Mouse (Mus musculus): Measurements from ENCODE around the gene Adam12. TPM values are rescaled to one million over a fixed set of nuclear protein-coding genes. Genes with fewer than 3 reads are reported as not detected.

The Adam12 gene
- polyA plus RNA-seq, 1 experiment: 0.25 TPM

DNA sequence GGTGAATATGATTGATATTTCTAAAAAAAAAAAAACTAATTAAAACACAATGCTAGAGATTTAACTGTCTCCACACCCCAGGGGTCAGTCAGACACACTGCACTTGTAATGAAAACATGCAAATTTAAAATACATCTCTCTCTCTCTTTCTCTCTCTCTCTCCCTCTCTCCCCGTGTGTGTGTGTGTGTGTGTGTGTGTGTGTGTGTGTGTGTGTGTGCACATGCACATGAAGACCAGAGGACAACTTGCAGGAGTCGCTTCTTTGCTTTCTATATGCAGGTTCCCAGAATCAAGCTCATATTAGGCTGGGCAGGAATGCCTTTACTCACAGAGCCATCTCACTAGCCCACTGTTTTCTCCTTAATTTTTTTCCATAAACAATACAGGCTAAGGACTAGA lies 146.6 kb downstream of the Adam12 start:
- no peaks in the 10 kb centered on the region for H3K27me3 ChIP-seq (ENCODE audit: control insufficient read depth, insufficient read depth, low read length)
- WGBS: 55% methylated on average over 2 of the region's 2 CpGs

DNA sequence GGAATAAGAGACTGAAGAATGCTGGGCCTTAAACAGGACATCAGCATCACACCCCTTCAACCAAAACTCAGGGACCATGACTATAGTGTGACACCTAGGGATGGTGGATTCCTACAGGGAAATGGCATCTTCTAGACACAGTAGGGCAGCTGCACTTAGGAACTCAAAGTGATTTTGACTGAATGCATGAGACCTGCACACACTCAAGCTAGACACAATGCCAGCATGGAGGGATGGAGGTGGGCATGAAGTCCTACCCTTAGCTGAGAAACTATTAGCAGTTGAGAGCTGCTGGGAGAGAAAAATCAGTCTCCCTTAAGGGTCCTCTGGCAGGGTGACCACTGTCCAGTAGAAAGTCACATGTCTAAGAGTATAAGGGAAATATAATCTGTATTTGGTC lies 147.0 kb downstream of the Adam12 start:
- Histone ChIP-seq H3K4me1 (ENCODE audit: control insufficient read depth, insufficient read depth, insufficient read length, low read length) (no peaks in the 10 kb centered on the region), H3K36me3 (ENCODE audit: control insufficient read depth, insufficient read depth, low read length) (no peaks in the 10 kb centered on the region), H3K27ac (ENCODE audit: insufficient read depth, low read depth, low read length) (no peak overlapping the region), H3K27me3 (ENCODE audit: control insufficient read depth, insufficient read depth, low read length) (no peaks in the 10 kb centered on the region), H3K4me3 (ENCODE audit: low read depth, low read length) (no peak overlapping the region)
- no peak for TF ChIP-seq CTCF (IDR thresholded peaks at IDR 0.05; ENCODE audit: extremely low read depth, insufficient read length, insufficient replicate concordance, low read depth, low read length)
- TF ChIP-seq POLR2A (IDR thresholded peaks at IDR 0.05; ENCODE audit: low read depth, low read length): no peak

More for the DNA sequence above, 146.6 kb downstream of the Adam12 start:
- Histone ChIP-seq H3K4me3 (ENCODE audit: low read depth, low read length) (no peak overlapping the region), H3K36me3 (ENCODE audit: control insufficient read depth, insufficient read depth, low read length) (no peaks in the 10 kb centered on the region), H3K4me1 (ENCODE audit: control insufficient read depth, insufficient read depth, insufficient read length, low read length) (no peaks in the 10 kb centered on the region), H3K27ac (ENCODE audit: insufficient read depth, low read depth, low read length) (no peak overlapping the region)
- TF ChIP-seq POLR2A (IDR thresholded peaks at IDR 0.05; ENCODE audit: low read depth, low read length) (no peak), CTCF (IDR thresholded peaks at IDR 0.05; ENCODE audit: extremely low read depth, insufficient read length, insufficient replicate concordance, low read depth, low read length) (no peak)

GRCm38 (mm10) chr7:134081307-134082072 lies 150.5 kb downstream of the Adam12 start:
- 81% methylated on average over 8 of the region's 8 CpGs for WGBS

DNA sequence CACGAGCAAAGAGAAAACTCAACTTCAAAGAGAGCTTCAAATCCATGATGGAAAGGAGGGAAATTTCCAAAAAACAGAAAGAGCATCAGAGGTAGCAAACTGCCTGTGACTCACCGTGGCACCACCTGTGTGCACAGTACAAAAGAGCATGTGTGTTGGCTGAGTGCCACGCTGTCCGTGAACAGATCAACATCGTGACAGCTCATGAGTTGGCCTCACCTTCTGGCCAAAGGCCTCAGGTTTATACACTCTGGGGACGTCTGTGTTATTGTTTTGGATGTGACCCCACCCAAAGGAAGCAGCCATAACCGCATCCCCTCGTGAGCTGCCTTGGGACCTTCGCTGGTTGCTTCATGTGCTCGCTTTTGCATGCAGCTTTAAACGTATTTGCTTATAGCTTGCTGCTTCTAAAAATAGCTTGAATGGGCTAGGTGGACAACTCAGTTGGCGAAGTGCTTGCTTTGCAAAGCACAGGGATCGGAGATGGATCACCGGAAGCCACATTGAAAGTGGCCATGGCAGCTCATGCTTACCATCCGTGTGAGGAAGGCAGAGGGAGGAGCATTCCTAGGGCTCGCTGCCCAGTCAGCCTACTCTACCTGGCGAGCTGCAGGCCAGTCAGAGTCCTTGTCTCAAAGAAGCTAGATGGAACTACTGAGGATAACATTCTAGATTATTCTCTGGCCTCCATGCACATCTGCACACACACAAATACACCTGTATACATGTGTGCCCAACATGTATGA lies 151.8 kb downstream of the Adam12 start:
- no peak for TF ChIP-seq POLR2A (IDR thresholded peaks at IDR 0.05; ENCODE audit: low read depth, low read length)
- TF ChIP-seq CTCF (IDR thresholded peaks at IDR 0.05; ENCODE audit: extremely low read depth, insufficient read length, insufficient replicate concordance, low read depth, low read length): no peak
- Histone ChIP-seq H3K4me3 (ENCODE audit: low read depth, low read length) (no peak overlapping the region), H3K36me3 (ENCODE audit: control insufficient read depth, insufficient read depth, low read length) (no peaks in the 10 kb centered on the region), H3K27me3 (ENCODE audit: control insufficient read depth, insufficient read depth, low read length) (no peaks in the 10 kb centered on the region), H3K4me1 (ENCODE audit: control insufficient read depth, insufficient read depth, insufficient read length, low read length) (no peaks in the 10 kb centered on the region), H3K27ac (ENCODE audit: insufficient read depth, low read depth, low read length) (no peak overlapping the region)
- WGBS: 50% methylated on average over 17 of the region's 17 CpGs

More at GRCm38 (mm10) chr7:134081307-134082072, 150.5 kb downstream of the Adam12 start:
- no peaks in the 10 kb centered on the region for H3K27me3 ChIP-seq (ENCODE audit: control insufficient read depth, insufficient read depth, low read length)
- H3K36me3 ChIP-seq (ENCODE audit: control insufficient read depth, insufficient read depth, low read length): no peaks in the 10 kb centered on the region
- H3K27ac ChIP-seq (ENCODE audit: insufficient read depth, low read depth, low read length): no peak overlapping the region
- TF ChIP-seq POLR2A (IDR thresholded peaks at IDR 0.05; ENCODE audit: low read depth, low read length) (no peak), CTCF (IDR thresholded peaks at IDR 0.05; ENCODE audit: extremely low read depth, insufficient read length, insufficient replicate concordance, low read depth, low read length) (no peak)
- H3K4me1 ChIP-seq (ENCODE audit: control insufficient read depth, insufficient read depth, insufficient read length, low read length): no peaks in the 10 kb centered on the region
- H3K4me3 ChIP-seq (ENCODE audit: low read depth, low read length): no peak overlapping the region

- H3K4me3 ChIP-seq (ENCODE audit: low read depth, low read length): no peak overlapping the region
- WGBS: 91% methylated on average over 4 of the region's 4 CpGs
- H3K27ac ChIP-seq (ENCODE audit: insufficient read depth, low read depth, low read length): no peak overlapping the region
- H3K27me3 ChIP-seq (ENCODE audit: control insufficient read depth, insufficient read depth, low read length): no peaks in the 10 kb centered on the region
- TF ChIP-seq POLR2A (IDR thresholded peaks at IDR 0.05; ENCODE audit: low read depth, low read length) (no peak), CTCF (IDR thresholded peaks at IDR 0.05; ENCODE audit: extremely low read depth, insufficient read length, insufficient replicate concordance, low read depth, low read length) (no peak)
- H3K36me3 ChIP-seq (ENCODE audit: control insufficient read depth, insufficient read depth, low read length): no peaks in the 10 kb centered on the region
- no peaks in the 10 kb centered on the region for H3K4me1 ChIP-seq (ENCODE audit: control insufficient read depth, insufficient read depth, insufficient read length, low read length)
Observed at GRCm38 (mm10) chr7:134077684-134078083, 154.3 kb downstream of the Adam12 start.

DNA sequence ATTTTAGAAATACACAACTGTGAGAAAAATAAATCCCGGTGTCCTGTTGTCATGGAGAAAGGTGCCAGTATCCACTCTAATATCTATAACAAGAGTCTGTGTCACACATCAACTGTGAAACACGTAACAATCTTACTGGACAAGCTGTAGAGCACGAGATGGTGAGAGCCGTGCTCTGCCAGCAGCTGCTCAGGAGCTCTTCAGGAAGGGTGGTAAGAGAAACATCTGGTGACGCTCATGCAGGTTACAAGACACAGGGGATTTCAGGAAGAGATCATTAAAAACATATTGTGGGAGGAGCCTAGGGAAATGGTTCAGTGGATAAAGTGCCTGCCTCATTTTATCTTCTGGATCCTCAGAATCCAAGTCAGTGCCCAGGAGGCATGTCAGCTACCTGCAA lies 158.9 kb downstream of the Adam12 start:
- Histone ChIP-seq H3K4me1 (ENCODE audit: control insufficient read depth, insufficient read depth, insufficient read length, low read length) (no peaks in the 10 kb centered on the region; the same call in 1 of the 2 replicates), H3K4me3 (ENCODE audit: low read depth, low read length) (no peak overlapping the region), H3K36me3 (ENCODE audit: control insufficient read depth, insufficient read depth, low read length) (no peaks in the 10 kb centered on the region), H3K27me3 (ENCODE audit: control insufficient read depth, insufficient read depth, low read length) (no peaks in the 10 kb centered on the region), H3K27ac (ENCODE audit: insufficient read depth, low read depth, low read length) (no peak overlapping the region)
- WGBS: 79% methylated on average over 5 of the region's 5 CpGs
- TF ChIP-seq POLR2A (IDR thresholded peaks at IDR 0.05; ENCODE audit: low read depth, low read length): no peak
- TF ChIP-seq CTCF (IDR thresholded peaks at IDR 0.05; ENCODE audit: extremely low read depth, insufficient read length, insufficient replicate concordance, low read depth, low read length): no peak
